ENCODE assay signal across 8 mouse cellular contexts in the genomic region with DNA sequence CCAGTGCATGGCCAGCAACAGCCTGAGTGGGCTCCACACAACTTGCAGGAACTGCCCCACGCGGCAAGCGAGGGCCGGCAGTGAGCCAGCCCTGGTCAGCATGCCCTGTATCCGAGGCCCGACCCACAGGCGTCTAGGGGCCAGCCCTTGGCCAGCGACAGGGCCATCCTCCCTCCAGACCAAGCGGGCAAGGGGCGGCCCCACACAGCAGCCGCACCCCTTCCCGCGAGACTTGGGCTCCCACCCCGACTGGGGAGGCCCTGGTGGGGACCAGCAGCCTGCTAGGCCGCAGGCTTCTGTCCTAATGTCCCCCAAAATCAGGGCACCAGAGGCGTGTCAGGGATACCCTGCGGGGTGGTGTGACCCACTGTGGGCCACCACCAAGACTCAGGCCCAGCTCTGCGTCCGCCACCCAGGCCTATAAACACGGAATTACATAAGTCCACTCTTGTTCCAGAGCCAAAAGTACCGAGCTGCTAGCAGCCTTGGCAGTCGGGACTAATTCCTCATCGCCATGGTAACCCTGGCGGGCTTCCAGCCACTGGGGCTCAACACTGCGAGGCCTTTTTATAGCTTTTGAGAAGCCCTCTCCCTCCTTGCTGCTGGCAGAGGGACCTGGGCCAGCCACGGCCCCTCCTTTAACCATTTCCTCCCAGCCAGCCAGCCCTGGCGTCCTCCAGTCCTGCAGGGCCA. TPM values are rescaled to one million over a fixed set of nuclear protein-coding genes. Genes with fewer than 3 reads are reported as not detected.
DNase-seq lines count a peak whose midpoint lies in the region; ATAC-seq lines count a peak whose summit lies in the region.

No protein-coding gene starts in this region.

- peak overlapping the region; percentile 42 for H3K4me3 ChIP-seq in intestine, embryonic 14.5 days (ENCODE audit: low read depth, low read length)

- H3K4me1 ChIP-seq in intestine, embryonic 14.5 days (replicated peaks; ENCODE audit: control insufficient read depth, insufficient read depth, low read length) = peaks cover 60% of the 10 kb centered on the region

- H3K4me2 ChIP-seq in intestine, embryonic 14.5 days (ENCODE audit: low read length) = peak overlapping the region; percentile 73

- WGBS in intestine, embryonic 14.5 days = 3% methylated on average over 27 of the region's 27 CpGs

- peak overlapping the region; percentile 98 for H3K27ac ChIP-seq in intestine, embryonic 14.5 days (ENCODE audit: low read depth)

- peak overlapping the region; percentile 59 for H3K9ac ChIP-seq in intestine, embryonic 14.5 days (ENCODE audit: low read length)

- no peaks in the 10 kb centered on the region for H3K9me3 ChIP-seq in intestine, embryonic 14.5 days (ENCODE audit: control insufficient read depth, low read length)

- peak; percentile 97 to 99 for DNase-seq in adrenal gland, adult 18-20 months (ENCODE audit: low spot score in 2 of 2)
- DNase-seq in embryo, embryonic 10 days (ENCODE audit: low spot score) = peak; percentile 88
- peak; percentile 100 for DNase-seq in gastrocnemius, postnatal 14 days
- peak; percentile 99 for DNase-seq in intestine, embryonic 14.5 days (ENCODE audit: low spot score)
- peak; percentile 97 to 99 for DNase-seq in left cerebral cortex, adult 9 months (ENCODE audit: low spot score in 2 of 2)
- DNase-seq in right cerebral cortex, adult 2 months (ENCODE audit: low spot score in 2 of 2) = peak; percentile 99
- DNase-seq in thymus, postnatal 14 days = no peak

- intact Hi-C loops in gastrocnemius, postnatal 14 days (cut with DNase I; ENCODE audit: low total_unique reads) = no loop called here

- no peaks in the 10 kb centered on the region for H3K27me3 ChIP-seq in intestine, embryonic 14.5 days (replicated peaks; ENCODE audit: control insufficient read depth, insufficient read depth, low read length)

- ATAC-seq in intestine, embryonic 14.5 days (replicated peaks; ENCODE audit: low FRiP score, low TSS enrichment, low read depth) = peak; percentile 90
- peak; percentile 40 for ATAC-seq in megakaryocyte, adult 5-6 weeks (ENCODE audit: poor library complexity, severe bottlenecking)

- H3K36me3 ChIP-seq in intestine, embryonic 14.5 days (ENCODE audit: control insufficient read depth, insufficient read depth, low read length) = no peaks in the 10 kb centered on the region

RNA-seq across cellular contexts. Expression of a gene that starts 38.0 kb away (rescaled TPM):
- 100 to 1,000 TPM; 195 to 242 TPM for total RNA-seq in adrenal gland, adult 18-20 months (2021)
- total RNA-seq in gastrocnemius, postnatal 14 days (2021) = 10 to 100 TPM; 85.9 to 97.7 TPM
- polyA plus RNA-seq in intestine, embryonic 14.5 days (2014; fragmentation: Nextera tagmentation; extraction: Ambion mirVana) = 26.1 and 27.5 TPM in 2 replicates
- 87.7 and 107 TPM in 2 replicates for total RNA-seq in megakaryocyte, adult 5-6 weeks (2015)
- 15.0 and 21.5 TPM in 2 replicates for total RNA-seq in megakaryocyte, adult 5-6 weeks (2017)
